Mouse (Mus musculus) bone marrow, adult 2 months (tissue): ENCODE results near the gene Frmd5. TPM values are rescaled to one million over a fixed set of nuclear protein-coding genes. Genes with fewer than 3 reads are reported as not detected.

Experiments used
- H3K27ac ChIP-seq: fragments of 200-500 bp; 2 replicates; pipeline ENCODE4 v1.5.1; 2012; ENCODE audit warnings: low read depth, mild to moderate bottlenecking, control low read depth, inconsistent platforms, low read length; ENCODE audit not compliant: control insufficient read depth, poor library complexity, insufficient read depth
- H3K4me1 ChIP-seq: fragments of 200-500 bp; 2 replicates; pipeline ENCODE4 v1.6.1; 2011; ENCODE audit warnings: low read length; ENCODE audit not compliant: control insufficient read depth, insufficient read depth
- H3K4me3 ChIP-seq: fragments of 200-500 bp; replicated peaks from 2 replicates; pipeline ENCODE3; 2011; ENCODE audit warnings: mild to moderate bottlenecking, low read depth, low read length, control low read depth; ENCODE audit not compliant: control insufficient read depth
- CTCF ChIP-seq: fragments of 200-500 bp; IDR thresholded peaks from 2 replicates; pipeline ENCODE4 v1.5.1; 2011; ENCODE audit warnings: low read length, control low read depth; ENCODE audit not compliant: control insufficient read depth, insufficient read depth
- POLR2A ChIP-seq: fragments of 200-500 bp; IDR thresholded peaks from 2 replicates; pipeline ENCODE4 v1.6.1; 2011; ENCODE audit warnings: low read depth, mild to moderate bottlenecking, control low read depth, low read length, borderline replicate concordance; ENCODE audit not compliant: control insufficient read depth
- WGBS: fragments of 180-500 bp; shearing (Covaris S2); methylation state at CpG from one replicate; pipeline ENCODE4 v1.1.7; 2018; 5-methylcytosine and 5-hydroxymethylcytosine counted together
- polyA plus RNA-seq: library from polyadenylated mRNA; stranded (reverse); fragments of >200 nt; gene quantifications from 2 replicates; pipeline ENCODE4 v1.2.4, GENCODE M21; 2011; ENCODE audit warnings: low replicate concordance; ENCODE audit not compliant: missing spikeins, insufficient read depth, insufficient read length

Frmd5 gene
- polyA plus RNA-seq, 1 experiment, result not detected

DNA sequence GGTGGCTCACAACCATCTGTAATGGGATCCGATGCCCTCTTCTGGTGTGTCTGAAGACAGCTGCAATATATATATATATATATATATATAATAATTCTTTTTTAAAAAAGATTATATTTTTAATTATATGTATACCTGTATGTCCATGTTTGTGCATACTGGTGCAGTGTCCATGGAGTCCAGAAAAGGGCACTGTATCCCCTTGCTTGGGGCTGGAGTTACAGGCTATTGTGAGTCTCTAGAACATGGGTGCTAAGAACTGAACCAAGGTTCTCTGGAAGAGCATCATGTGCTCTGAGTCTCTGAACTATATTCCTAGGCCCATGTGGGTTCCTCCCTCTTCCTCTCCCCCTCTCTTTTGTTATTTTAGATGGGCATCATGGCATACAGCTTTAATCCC is 50.6 kb downstream of the Frmd5 start:
- Histone ChIP-seq H3K4me1 (no peaks in the 10 kb centered on the region; the same call in 1 of the 2 replicates), H3K27ac (no peak overlapping the region), H3K4me3 (no peak overlapping the region)
- TF ChIP-seq POLR2A (no peak), CTCF (no peak)
- WGBS, result 84% methylated on average over 1 of the region's 1 CpGs

DNA sequence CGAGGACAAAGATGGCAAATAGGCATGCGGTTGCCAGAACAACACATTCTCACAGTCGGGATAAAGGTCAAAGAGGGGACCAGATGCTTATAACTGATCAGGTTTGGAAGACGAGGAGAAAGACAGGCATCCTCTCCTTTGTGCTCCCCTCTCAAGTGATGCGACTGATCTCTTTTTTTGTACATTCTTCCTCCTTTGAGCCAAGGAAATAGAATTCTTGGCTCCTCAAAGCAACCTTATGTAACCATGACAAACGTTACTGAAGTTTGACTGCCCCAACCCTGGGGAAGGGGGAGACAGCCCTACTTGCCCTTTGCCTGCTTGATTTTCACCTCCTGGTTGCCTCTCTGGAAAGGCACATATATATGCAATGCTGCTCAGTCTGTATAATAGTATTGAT is 51.8 kb downstream of the Frmd5 start:
- 63% methylated on average over 6 of the region's 6 CpGs for WGBS
- no peaks in the 10 kb centered on the region for H3K4me1 ChIP-seq
- no peak overlapping the region for H3K27ac ChIP-seq
- H3K4me3 ChIP-seq, result no peak overlapping the region
- TF ChIP-seq CTCF (no peak), POLR2A (no peak)

GRCm38 (mm10) chr2:121750121-121750520 is 56.8 kb downstream of the Frmd5 start:
- H3K27ac ChIP-seq, result no peak overlapping the region

GRCm38 (mm10) chr2:121741151-121741550 is 65.7 kb downstream of the Frmd5 start:
- H3K4me1 ChIP-seq, result no peaks in the 10 kb centered on the region
- no peak overlapping the region for H3K4me3 ChIP-seq
- TF ChIP-seq CTCF (no peak), POLR2A (no peak)
- WGBS, result 66% methylated on average over 2 of the region's 2 CpGs
- H3K27ac ChIP-seq, result no peak overlapping the region

More at GRCm38 (mm10) chr2:121750121-121750520, 56.8 kb downstream of the Frmd5 start:
- TF ChIP-seq CTCF, result no peak
- TF ChIP-seq POLR2A, result no peak
- Histone ChIP-seq H3K4me3 (no peak overlapping the region), H3K4me1 (no peaks in the 10 kb centered on the region)
- WGBS, result 77% methylated on average over 6 of the region's 6 CpGs

DNA sequence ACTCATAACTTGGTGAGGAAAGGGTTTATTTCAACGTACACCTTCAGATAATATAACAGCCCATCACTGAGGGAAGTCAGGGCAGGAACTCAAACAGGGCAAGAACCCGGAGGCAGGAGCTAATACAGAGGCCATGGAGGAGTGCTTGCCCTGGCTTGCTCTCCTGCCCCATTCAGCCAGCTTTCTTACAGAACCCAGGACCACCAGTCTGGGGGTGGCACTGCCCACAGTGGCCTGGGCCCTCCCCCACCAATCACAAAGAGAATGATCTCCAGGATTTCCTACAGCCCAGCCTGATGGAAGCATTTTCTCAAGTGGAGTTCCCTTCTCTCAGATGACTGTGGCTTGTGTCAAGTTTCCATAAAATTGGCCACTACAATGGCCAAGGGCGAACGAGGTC is 67.5 kb downstream of the Frmd5 start:
- Histone ChIP-seq H3K27ac (no peak overlapping the region), H3K4me3 (no peak overlapping the region), H3K4me1 (no peaks in the 10 kb centered on the region; the same call in 1 of the 2 replicates)
- WGBS, result 77% methylated on average over 4 of the region's 4 CpGs
- TF ChIP-seq POLR2A (no peak), CTCF (no peak)

GRCm38 (mm10) chr2:121733426-121733825 is 73.5 kb downstream of the Frmd5 start:
- Histone ChIP-seq H3K4me1 (no peaks in the 10 kb centered on the region; the same call in 1 of the 2 replicates), H3K4me3 (no peak overlapping the region)
- 83% methylated on average over 7 of the region's 7 CpGs for WGBS

DNA sequence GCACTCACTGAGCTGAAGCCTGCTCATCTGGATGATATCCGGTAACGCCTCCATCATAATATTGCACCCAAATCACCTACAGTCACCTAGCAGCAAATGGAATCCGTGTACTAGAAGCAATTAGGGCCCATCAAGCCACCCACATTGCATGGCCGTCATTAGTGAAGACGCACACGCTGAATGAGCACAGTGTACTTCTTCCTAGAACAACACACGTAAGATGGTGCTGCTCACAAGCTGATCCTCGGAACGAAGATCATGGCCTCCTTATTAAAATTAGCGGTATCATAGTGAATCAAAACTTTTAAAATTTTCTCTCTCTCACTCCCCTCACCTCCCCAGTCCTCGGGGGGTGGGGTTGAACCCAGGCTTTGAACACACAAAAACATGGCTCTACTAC is 76.4 kb downstream of the Frmd5 start:
- TF ChIP-seq CTCF (no peak), POLR2A (no peak)
- Histone ChIP-seq H3K4me1 (no peaks in the 10 kb centered on the region; the same call in 1 of the 2 replicates), H3K4me3 (no peak overlapping the region), H3K27ac (no peak overlapping the region)
- WGBS, result 88% methylated on average over 11 of the region's 11 CpGs

More at GRCm38 (mm10) chr2:121733426-121733825, 73.5 kb downstream of the Frmd5 start:
- H3K27ac ChIP-seq, result no peak overlapping the region
- TF ChIP-seq POLR2A, result no peak
- TF ChIP-seq CTCF, result no peak

DNA sequence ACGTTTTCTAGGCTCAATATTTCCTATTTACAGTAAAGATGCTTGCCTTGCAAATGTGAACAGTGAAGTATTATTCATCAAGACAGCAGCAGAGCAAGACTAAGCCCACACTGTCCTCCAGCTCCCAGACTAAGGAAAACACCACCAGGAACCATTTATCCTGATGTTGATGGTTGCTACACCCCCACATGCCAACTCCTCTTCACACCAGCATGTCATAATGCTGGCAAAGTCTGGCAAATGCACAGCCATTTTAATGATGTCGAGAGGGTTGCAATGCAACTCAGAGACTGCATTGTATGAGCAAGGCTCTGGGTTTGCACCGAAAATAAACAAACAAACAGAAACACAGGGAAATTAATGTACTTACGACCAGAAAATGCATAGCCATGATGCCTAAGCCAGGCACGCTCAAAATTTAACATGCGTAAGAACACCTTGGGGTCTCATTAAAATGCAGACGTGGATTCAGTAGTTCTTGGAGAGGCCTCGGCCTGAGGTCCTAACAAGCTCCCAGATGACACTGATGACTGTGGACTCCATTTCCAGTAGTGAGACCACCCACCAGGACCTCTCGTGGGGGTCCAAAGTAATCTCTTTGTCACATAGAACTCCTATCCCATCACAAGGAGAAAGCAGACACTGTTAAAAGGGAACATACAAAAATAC is 77.8 kb downstream of the Frmd5 start:
- no peak overlapping the region for H3K4me3 ChIP-seq
- no peaks in the 10 kb centered on the region for H3K4me1 ChIP-seq
- no peak overlapping the region for H3K27ac ChIP-seq
- 76% methylated on average over 9 of the region's 9 CpGs for WGBS
- TF ChIP-seq CTCF (no peak), POLR2A (no peak)
